Mouse (Mus musculus) stomach, embryonic 16.5 days (tissue): ENCODE data around the gene Fam187a. TPM values are rescaled to one million over a fixed set of nuclear protein-coding genes. Genes with fewer than 3 reads are reported as not detected.

Source experiments
- ATAC-seq: fragments of 200-750 bp; cut with Nextera tagmentation; 2 replicates; pipeline ENCODE4 v1.8.0; 2017; ENCODE audit warnings: moderate number of reproducible peaks, moderate TSS enrichment; ENCODE audit not compliant: insufficient read depth, low FRiP score
- H3K27ac ChIP-seq: fragments of 300-500 bp; sonication (generic); 2 replicates; pipeline ENCODE4 v1.5.1; 2014; ENCODE audit warnings: low read length
- H3K27me3 ChIP-seq: fragments of 300-500 bp; sonication (generic); 2 replicates; pipeline ENCODE4 v1.6.1; 2014; ENCODE audit warnings: low read length, control low read depth, mixed read lengths; ENCODE audit not compliant: control insufficient read depth, insufficient read depth
- H3K36me3 ChIP-seq: fragments of 300-500 bp; sonication (generic); 2 replicates; pipeline ENCODE4 v1.6.1; 2014; ENCODE audit warnings: low read length; ENCODE audit not compliant: control insufficient read depth, insufficient read depth
- H3K4me1 ChIP-seq: fragments of 300-500 bp; sonication (generic); 2 replicates; pipeline ENCODE4 v1.6.1; 2014; ENCODE audit warnings: low read length, control low read depth, mixed read lengths; ENCODE audit not compliant: control insufficient read depth, insufficient read depth
- H3K4me2 ChIP-seq: fragments of 300-500 bp; sonication (generic); 2 replicates; pipeline ENCODE4 v1.6.1; 2014; ENCODE audit warnings: low read depth, low read length, mixed read lengths
- H3K4me3 ChIP-seq: fragments of 300-500 bp; sonication (generic); replicated peaks from 2 replicates; pipeline ENCODE4 v1.5.1; 2014; ENCODE audit warnings: mild to moderate bottlenecking, low read length
- H3K9ac ChIP-seq: fragments of 300-500 bp; sonication (generic); 2 replicates; pipeline ENCODE4 v1.6.1; 2014; ENCODE audit warnings: low read length
- H3K9me3 ChIP-seq: fragments of 300-500 bp; sonication (generic); replicated peaks from 2 replicates; pipeline ENCODE4 v1.6.1; 2016; ENCODE audit warnings: low read length, control low read depth; ENCODE audit not compliant: control insufficient read depth
- WGBS: fragments of 180-500 bp; shearing (Covaris S2); extraction: QIAGEN DNeasy Blood & Tissue Kit; methylation state at CpG from one replicate; pipeline ENCODE4 v1.1.7; 2014; 5-methylcytosine and 5-hydroxymethylcytosine counted together
- polyA plus RNA-seq: library from polyadenylated mRNA; unstranded; fragments of >200 nt; fragmentation: Nextera tagmentation; extraction: Ambion mirVana; gene quantifications from 2 replicates; pipeline ENCODE4 v1.2.1, GENCODE M21; 2015

Fam187a gene
- polyA plus RNA-seq, 1 experiment from 2014 or later: 0.12 TPM

GRCm38 (mm10) chr11:102901199-102901598 is 16.2 kb downstream of the Fam187a start:
- Histone ChIP-seq H3K36me3 (0 out of 2 replicates have a peak, but pooled peaks cover 6% of the 10 kb centered on the region), H3K4me2 (no peak overlapping the region), H3K4me1 (0 out of 2 replicates have a peak, but pooled peaks cover 3% of the 10 kb centered on the region), H3K27ac (no peak overlapping the region), H3K9ac (no peak overlapping the region), H3K27me3 (no peaks in the 10 kb centered on the region; the same call in 1 of the 2 replicates), H3K9me3 (no peaks in the 10 kb centered on the region), H3K4me3 (no peak overlapping the region)
- WGBS: 65% methylated on average over 4 of the region's 4 CpGs
- ATAC-seq: no peak

GRCm38 (mm10) chr11:102902107-102902506 is 17.1 kb downstream of the Fam187a start:
- no peak overlapping the region for H3K4me3 ChIP-seq
- no peaks in the 10 kb centered on the region for H3K27me3 ChIP-seq
- H3K4me1 ChIP-seq: 0 out of 2 replicates have a peak, but pooled peaks cover 3% of the 10 kb centered on the region
- no peak overlapping the region for H3K27ac ChIP-seq
- H3K9me3 ChIP-seq: no peaks in the 10 kb centered on the region
- ATAC-seq: no peak
- WGBS: 83% methylated on average over 5 of the region's 5 CpGs
- H3K36me3 ChIP-seq: 0 out of 2 replicates have a peak, but pooled peaks cover 6% of the 10 kb centered on the region
- H3K4me2 ChIP-seq: no peak overlapping the region
- H3K9ac ChIP-seq: no peak overlapping the region

DNA sequence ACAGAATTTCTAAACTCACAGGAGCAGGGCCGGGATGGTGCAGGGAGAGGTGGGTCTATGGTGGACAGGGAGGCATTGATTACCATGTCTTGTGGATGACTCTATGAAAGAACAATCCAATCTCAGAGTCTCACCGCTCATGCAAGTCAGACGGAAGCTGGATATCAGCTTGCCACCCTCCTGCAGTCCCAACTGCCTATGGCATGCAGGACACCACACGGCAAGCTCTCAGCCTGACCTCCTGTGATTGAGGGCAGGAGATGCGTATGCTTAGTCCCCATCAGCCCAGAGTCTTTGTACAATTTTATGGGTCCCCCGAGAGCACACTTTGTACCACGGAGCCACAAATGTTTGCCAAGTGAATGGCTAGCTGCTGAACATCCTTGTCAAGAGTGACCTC is 18.7 kb downstream of the Fam187a start:
- Histone ChIP-seq H3K4me3 (no peak overlapping the region), H3K36me3 (peaks cover 12% of the 10 kb centered on the region; the same call in 1 of the 2 replicates), H3K27ac (no peak overlapping the region), H3K9me3 (no peaks in the 10 kb centered on the region), H3K4me2 (no peak overlapping the region), H3K4me1 (0 out of 2 replicates have a peak, but pooled peaks cover 3% of the 10 kb centered on the region), H3K27me3 (no peaks in the 10 kb centered on the region), H3K9ac (no peak overlapping the region)
- ATAC-seq: no peak
- WGBS: 75% methylated on average over 7 of the region's 7 CpGs

DNA sequence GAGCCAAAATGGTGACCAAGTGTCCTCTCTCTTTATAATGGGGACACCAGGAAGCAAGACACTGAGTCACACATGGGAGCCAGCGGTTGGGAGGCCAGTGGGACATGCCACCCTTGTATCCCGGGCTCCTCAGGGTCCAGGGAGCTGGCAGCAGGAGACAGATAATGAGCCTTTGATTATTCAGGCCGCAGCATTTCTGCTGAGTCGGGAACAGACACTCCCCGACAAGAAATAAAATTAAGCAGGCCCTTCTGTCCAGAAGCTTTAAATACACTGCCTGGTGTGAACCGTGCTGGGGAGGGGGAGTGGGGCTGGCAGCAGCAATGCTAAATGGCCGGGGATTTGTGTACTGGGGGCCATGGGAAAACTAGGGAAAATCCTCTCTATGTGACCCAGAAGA is 26.4 kb downstream of the Fam187a start:
- no peaks in the 10 kb centered on the region for H3K4me1 ChIP-seq
- H3K36me3 ChIP-seq: peaks cover 34% of the 10 kb centered on the region
- no peak for ATAC-seq
- no peak overlapping the region for H3K27ac ChIP-seq
- no peak overlapping the region for H3K4me3 ChIP-seq
- no peaks in the 10 kb centered on the region for H3K9me3 ChIP-seq
- no peak overlapping the region for H3K4me2 ChIP-seq
- H3K27me3 ChIP-seq: no peaks in the 10 kb centered on the region
- WGBS: 80% methylated on average over 7 of the region's 7 CpGs
- no peak overlapping the region for H3K9ac ChIP-seq

- ATAC-seq: no peak
- no peak overlapping the region for H3K4me2 ChIP-seq
- no peaks in the 10 kb centered on the region for H3K27me3 ChIP-seq
- H3K9me3 ChIP-seq: no peaks in the 10 kb centered on the region
- WGBS: 83% methylated on average over 9 of the region's 9 CpGs
- H3K36me3 ChIP-seq: peaks cover 20% of the 10 kb centered on the region; the same call in 1 of the 2 replicates
- H3K9ac ChIP-seq: no peak overlapping the region
- H3K4me1 ChIP-seq: no peaks in the 10 kb centered on the region
- no peak overlapping the region for H3K4me3 ChIP-seq
- H3K27ac ChIP-seq: no peak overlapping the region
These were observed 30.4 kb downstream of the Fam187a start for GRCm38 (mm10) chr11:102915380-102915779.

DNA sequence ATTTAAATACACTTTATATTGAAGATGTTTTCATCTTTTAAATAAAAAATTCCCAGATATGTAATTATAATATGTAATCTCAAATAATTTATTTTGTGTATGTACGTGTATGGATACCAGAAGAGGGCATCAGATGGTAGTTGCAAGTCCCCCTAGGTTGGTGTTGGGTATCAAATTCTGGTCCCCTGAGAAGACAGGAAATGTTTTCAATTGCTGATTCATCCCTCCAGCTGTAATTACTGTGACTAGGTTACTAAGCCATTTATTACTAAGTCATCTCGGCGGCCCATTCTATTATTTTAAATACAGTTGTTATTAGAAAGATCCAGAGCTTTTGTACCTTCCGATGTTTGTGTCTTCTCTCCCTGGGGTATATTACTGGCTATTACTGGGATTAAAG is 33.1 kb downstream of the Fam187a start:
- 81% methylated on average over 4 of the region's 4 CpGs for WGBS

GRCm38 (mm10) chr11:102921491-102921890 is 36.5 kb downstream of the Fam187a start:
- no peaks in the 10 kb centered on the region for H3K36me3 ChIP-seq
- no peak for ATAC-seq
- H3K9me3 ChIP-seq: no peaks in the 10 kb centered on the region
- H3K27me3 ChIP-seq: no peaks in the 10 kb centered on the region
- 73% methylated on average over 6 of the region's 6 CpGs for WGBS
- H3K9ac ChIP-seq: peak overlapping the region; percentile 35; the same call in 1 of the 2 replicates
- peaks cover 17% of the 10 kb centered on the region; the same call in 1 of the 2 replicates for H3K4me1 ChIP-seq
- no peak overlapping the region for H3K4me2 ChIP-seq
- H3K27ac ChIP-seq: no peak overlapping the region
- H3K4me3 ChIP-seq: no peak overlapping the region

More for the DNA sequence above, 33.1 kb downstream of the Fam187a start:
- Histone ChIP-seq H3K27me3 (no peaks in the 10 kb centered on the region), H3K27ac (no peak overlapping the region), H3K9ac (no peak overlapping the region), H3K36me3 (peaks cover 16% of the 10 kb centered on the region; the same call in 1 of the 2 replicates), H3K4me1 (peaks cover 5% of the 10 kb centered on the region; the same call in 1 of the 2 replicates), H3K4me2 (no peak overlapping the region), H3K4me3 (no peak overlapping the region), H3K9me3 (no peaks in the 10 kb centered on the region)
- no peak for ATAC-seq

DNA sequence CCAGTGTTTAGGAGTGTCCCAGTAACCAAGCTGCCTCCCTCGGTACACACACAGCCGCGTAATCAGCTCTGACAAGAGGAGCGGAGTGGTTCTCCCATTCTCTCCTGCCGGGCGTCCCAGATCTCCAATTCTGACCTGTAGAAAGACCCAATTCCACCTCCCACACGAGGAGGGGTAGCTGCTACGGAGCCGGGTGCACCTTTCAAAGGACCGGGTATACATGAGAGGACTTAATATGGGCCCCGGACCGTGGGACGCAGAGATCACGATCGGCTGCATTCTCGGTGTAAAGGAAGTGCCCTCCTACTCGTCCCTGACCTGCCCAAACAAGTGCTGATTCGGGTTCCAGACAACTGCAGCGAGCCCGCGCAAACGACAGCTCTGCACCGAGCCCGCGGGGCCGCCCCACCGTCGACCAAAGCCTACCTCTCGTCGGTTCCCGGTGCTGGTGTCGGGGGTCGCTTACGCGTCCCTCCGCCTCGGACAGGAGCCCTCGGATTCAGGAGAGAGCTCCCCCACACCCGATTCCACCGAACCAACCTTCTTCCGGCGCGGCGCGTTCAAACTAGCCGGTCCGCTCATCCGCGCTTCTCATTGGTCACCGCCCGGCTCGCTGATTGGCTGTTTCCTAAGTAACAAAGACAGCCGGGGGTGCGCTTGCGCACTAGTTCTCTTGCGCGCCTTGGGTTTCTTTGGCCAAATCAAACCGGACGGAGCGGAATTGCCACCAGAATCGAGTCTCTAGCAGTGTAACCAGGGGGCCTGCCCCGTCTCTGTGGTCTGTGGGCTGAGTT is 39.8 kb downstream of the Fam187a start, which contains the start of gene Kif18b:
Kif18b (minus strand) TSS at position 568 of the 794 bp plus-strand sequence.
- Histone ChIP-seq H3K4me2 (peak within 1 kb of the TSS; percentile 72), H3K27ac (peak within 1 kb of the TSS; percentile 94), H3K36me3 (no peaks in the 10 kb centered on the region), H3K4me3 (peak within 1 kb of the TSS; percentile 84), H3K4me1 (peaks cover 17% of the 10 kb centered on the region; the same call in 1 of the 2 replicates), H3K9ac (peak within 1 kb of the TSS; percentile 83), H3K27me3 (no peaks in the 10 kb centered on the region), H3K9me3 (no peaks in the 10 kb centered on the region)
- under 1% methylated on average over 62 of the region's 62 CpGs for WGBS
- ATAC-seq: peak; percentile 95

DNA sequence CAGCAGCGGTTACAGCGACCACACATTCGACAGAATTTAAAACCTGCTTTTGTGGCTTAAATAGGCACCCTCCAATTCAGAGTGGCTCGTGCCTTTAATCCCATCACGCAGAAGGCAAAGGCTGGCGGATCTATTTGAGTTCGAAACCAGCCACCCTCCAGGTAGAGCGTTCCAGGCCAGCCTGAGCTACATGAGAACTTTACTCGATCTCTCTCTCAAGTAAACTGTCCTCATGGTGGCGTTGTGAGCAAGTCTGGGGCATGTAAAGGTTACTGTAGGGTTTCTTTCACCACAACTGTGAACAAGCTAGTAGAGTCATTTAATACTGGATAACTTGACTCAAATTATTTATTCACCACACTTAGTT is 40.4 kb downstream of the Fam187a start:
- Histone ChIP-seq H3K9me3 (no peaks in the 10 kb centered on the region), H3K9ac (peak overlapping the region; percentile 78), H3K4me3 (peak overlapping the region; percentile 84), H3K36me3 (no peaks in the 10 kb centered on the region), H3K27ac (peak overlapping the region; percentile 94), H3K4me2 (peak overlapping the region; percentile 72), H3K4me1 (peaks cover 17% of the 10 kb centered on the region; the same call in 1 of the 2 replicates), H3K27me3 (no peaks in the 10 kb centered on the region)
- peak; percentile 16; the same call in 1 of the 2 replicates for ATAC-seq
- WGBS: 1% methylated on average over 10 of the region's 10 CpGs
